ENCODE assay signal across 18 mouse cellular contexts in the genomic region with DNA sequence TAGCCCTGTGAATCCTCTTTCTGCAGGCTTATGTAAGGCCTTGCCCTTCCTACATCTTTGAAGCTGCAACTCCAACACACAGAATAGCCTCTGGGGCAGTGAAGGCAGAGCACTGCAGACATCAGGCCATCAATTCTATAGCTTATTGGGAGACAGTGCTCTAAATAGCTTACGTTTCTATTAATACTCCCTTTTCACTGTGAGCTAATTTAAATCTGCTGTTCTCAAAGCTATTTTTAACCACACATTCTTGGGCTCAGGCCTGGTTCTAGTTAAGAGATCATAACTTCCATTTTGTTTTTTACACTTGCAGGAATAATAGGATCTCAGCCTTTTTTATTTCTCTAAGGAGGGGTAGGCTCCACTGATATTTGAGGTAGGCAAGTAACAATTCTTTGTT.
DNase-seq lines count a peak whose midpoint lies in the region; ATAC-seq and TF ChIP-seq lines count a peak whose summit lies in the region.
"Had no signal": no experiment of that assay in that cellular context is flagged by ENCODE, and none has a peak within 500 bp of the region (broad histone marks: within the 10 kb centered on the region; RNA-seq: fewer than 3 reads in every experiment).

No protein-coding gene starts in this region.

- no peaks in the 10 kb centered on the region for H3K27me3 ChIP-seq in embryonic facial prominence, embryonic 14.5 days (replicated peaks; ENCODE audit: control insufficient read depth, insufficient read depth, low read length)
- no peaks in the 10 kb centered on the region for H3K27me3 ChIP-seq in heart, postnatal 0 days (ENCODE audit: control insufficient read depth, insufficient read depth, low read length)
- H3K27me3 ChIP-seq: embryonic facial prominence, embryonic 12.5 days; forebrain, embryonic 15.5 days; liver, embryonic 13.5 days; neural tube, embryonic 12.5 days had no signal

- no peak for TF ChIP-seq CTCF in left cerebral cortex, adult 2 months (IDR thresholded peaks at IDR 0.05)
- TF ChIP-seq CTCF in heart, postnatal 0 days (IDR thresholded peaks at IDR 0.05; ENCODE audit: low read depth), result no peak

- ATAC-seq in embryonic facial prominence, embryonic 14.5 days (ENCODE audit: low read depth), result no peak
- peak; percentile 44; the same call in 1 of the 2 replicates for ATAC-seq in heart, postnatal 0 days (ENCODE audit: insufficient read depth, low read depth)
- ATAC-seq: forebrain, embryonic 15.5 days had no signal

- no peaks in the 10 kb centered on the region for H3K36me3 ChIP-seq in embryonic facial prominence, embryonic 14.5 days (ENCODE audit: control insufficient read depth, insufficient read depth, low read length)
- no peaks in the 10 kb centered on the region for H3K36me3 ChIP-seq in heart, postnatal 0 days (replicated peaks; ENCODE audit: control insufficient read depth, insufficient read depth, low read length)
- H3K36me3 ChIP-seq: embryonic facial prominence, embryonic 12.5 days; forebrain, embryonic 15.5 days; liver, embryonic 13.5 days; neural tube, embryonic 12.5 days had no signal

- intact Hi-C loops in heart, postnatal 36 days (cut with DNase I), result loop anchor here (10.0 kb wide), 1 partner anchor 204 kb away; no protein-coding TSS in a partner anchor
- intact Hi-C loops in left cerebral cortex, adult 2 months (cut with DNase I), result no loop called here

- no peaks in the 10 kb centered on the region for H3K4me1 ChIP-seq in embryonic facial prominence, embryonic 14.5 days (ENCODE audit: control insufficient read depth, insufficient read depth, low read length)
- peaks cover 9% of the 10 kb centered on the region for H3K4me1 ChIP-seq in heart, postnatal 0 days (ENCODE audit: control insufficient read depth, insufficient read depth)
- H3K4me1 ChIP-seq: neural tube, embryonic 12.5 days had no signal

- H3K9me3 ChIP-seq in embryonic facial prominence, embryonic 14.5 days (ENCODE audit: control insufficient read depth, low read length), result no peaks in the 10 kb centered on the region
- no peaks in the 10 kb centered on the region for H3K9me3 ChIP-seq in heart, postnatal 0 days (replicated peaks; ENCODE audit: control insufficient read depth, low read length)
- H3K9me3 ChIP-seq: embryonic facial prominence, embryonic 12.5 days; forebrain, embryonic 15.5 days; liver, embryonic 13.5 days; neural tube, embryonic 12.5 days had no signal

- no peak overlapping the region for H3K9ac ChIP-seq in embryonic facial prominence, embryonic 14.5 days (ENCODE audit: low read depth, low read length)
- no peak overlapping the region for H3K9ac ChIP-seq in heart, postnatal 0 days (replicated peaks; ENCODE audit: low read depth, low read length)
- H3K9ac ChIP-seq: embryonic facial prominence, embryonic 12.5 days; forebrain, embryonic 15.5 days; liver, embryonic 13.5 days; lung, embryonic 14.5 days; neural tube, embryonic 12.5 days had no signal

- TF ChIP-seq EP300 in heart, postnatal 0 days (IDR thresholded peaks at IDR 0.05; ENCODE audit: low read depth), result no peak

- DNase-seq in heart, adult 8-10 months (ENCODE audit: low spot score), result peak; percentile 36
- no peak for DNase-seq in heart, postnatal 36 days
- no peak for DNase-seq in left cerebral cortex, adult 2 months (ENCODE audit: extremely low spot score in 1 of 2, low spot score in 2 of 2)
- DNase-seq in left cerebral cortex, adult 8-10 months (ENCODE audit: low spot score in 2 of 2), result no peak
- peak; percentile 37 for DNase-seq in embryonic facial prominence, embryonic 14.5 days (ENCODE audit: low spot score)
- peak; percentile 68 for DNase-seq in heart, postnatal 0 days (ENCODE audit: low spot score)
- DNase-seq in liver, result no peak
- DNase-seq: cerebellum, adult 8-10 months; gastrocnemius, postnatal 10 days; kidney, adult 8-10 months; kidney, postnatal 14 days; liver, embryonic 13.5 days; lung, embryonic 14.5 days; thymus, postnatal 36 days had no signal

- no peak overlapping the region for H3K4me3 ChIP-seq in left cerebral cortex, adult 2 months
- no peak overlapping the region for H3K4me3 ChIP-seq in embryonic facial prominence, embryonic 14.5 days (ENCODE audit: low read depth, low read length)
- H3K4me3 ChIP-seq in heart, postnatal 0 days (ENCODE audit: low read depth, low read length), result no peak overlapping the region
- H3K4me3 ChIP-seq: embryonic facial prominence, embryonic 12.5 days; forebrain, embryonic 15.5 days; liver, embryonic 13.5 days; neural tube, embryonic 12.5 days had no signal

- peak overlapping the region; percentile 20; the same call in 1 of the 2 replicates for H3K27ac ChIP-seq in left cerebral cortex, adult 2 months
- H3K27ac ChIP-seq in embryonic facial prominence, embryonic 14.5 days (replicated peaks; ENCODE audit: low read depth, low read length), result no peak overlapping the region
- peak overlapping the region; percentile 57 for H3K27ac ChIP-seq in heart, postnatal 0 days (ENCODE audit: low read depth)
- H3K27ac ChIP-seq: embryonic facial prominence, embryonic 12.5 days; forebrain, embryonic 15.5 days; liver, embryonic 13.5 days; neural tube, embryonic 12.5 days had no signal

- 24% methylated on average over 1 of the region's 1 CpGs for WGBS in embryonic facial prominence, embryonic 14.5 days
- WGBS in heart, postnatal 0 days, result 8% methylated on average over 1 of the region's 1 CpGs

- no peak overlapping the region for H3K4me2 ChIP-seq in embryonic facial prominence, embryonic 14.5 days (ENCODE audit: low read depth, low read length)
- H3K4me2 ChIP-seq in heart, postnatal 0 days (ENCODE audit: low read depth, low read length), result no peak overlapping the region
- H3K4me2 ChIP-seq: embryonic facial prominence, embryonic 12.5 days; forebrain, embryonic 15.5 days; liver, embryonic 13.5 days; lung, embryonic 14.5 days; midbrain, embryonic 11.5 days; neural tube, embryonic 12.5 days had no signal

Comparison
In these comparisons a context has a peak if more than half of its experiments do, and no peak if none do; other contexts are left out.
1. DNase-seq: peak in heart, adult 8-10 months (single experiment), embryonic facial prominence, embryonic 14.5 days (single experiment) and heart, postnatal 0 days (single experiment); none in heart, postnatal 36 days (0 of 2), left cerebral cortex, adult 2 months (0 of 2), left cerebral cortex, adult 8-10 months (0 of 2) and liver (single experiment).